Mouse (Mus musculus): ENCODE data around the gene Smtnl2. TPM values are rescaled to one million over a fixed set of nuclear protein-coding genes. Genes with fewer than 3 reads are reported as not detected.

Smtnl2 gene
- polyA plus RNA-seq, 1 experiment from 2014 or later = 8.1 TPM

DNA sequence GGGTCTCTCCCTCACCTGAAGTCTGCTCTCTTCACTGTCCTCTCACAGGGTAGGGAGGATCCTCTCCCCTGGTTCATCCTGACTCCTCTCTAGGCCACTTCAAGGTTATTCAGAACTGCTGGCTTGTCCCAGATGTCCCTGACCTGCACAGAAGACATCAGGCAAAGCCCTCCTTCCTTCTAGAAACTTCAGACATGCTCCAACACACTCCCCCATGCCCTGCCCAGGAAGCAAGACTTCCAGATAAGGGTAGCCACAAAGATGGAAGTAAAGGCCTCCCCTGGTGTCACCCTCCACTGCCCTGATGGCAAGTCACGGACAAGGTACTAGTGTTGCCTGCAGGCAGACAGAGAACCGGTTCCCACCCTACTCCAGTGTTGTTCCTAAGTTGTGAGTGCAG is 16.8 kb downstream of the Smtnl2 start:
- WGBS = 87% methylated on average over 2 of the region's 2 CpGs
- Histone ChIP-seq H3K9ac (ENCODE audit: low read depth, low read length) (no peak overlapping the region), H3K36me3 (ENCODE audit: control insufficient read depth, insufficient read depth) (peaks cover 4% of the 10 kb centered on the region; the same call in 1 of the 2 replicates), H3K4me2 (replicated peaks; ENCODE audit: low read depth) (no peak overlapping the region), H3K4me1 (replicated peaks; ENCODE audit: control insufficient read depth, insufficient read depth, low read length) (peaks cover 5% of the 10 kb centered on the region; the same call in 1 of the 2 replicates), H3K4me3 (ENCODE audit: low read depth, low read length) (no peak overlapping the region), H3K27me3 (replicated peaks; ENCODE audit: control insufficient read depth, insufficient read depth, low read length) (no peaks in the 10 kb centered on the region), H3K27ac (ENCODE audit: low read depth, low read length) (no peak overlapping the region), H3K9me3 (ENCODE audit: control insufficient read depth) (no peaks in the 10 kb centered on the region)
- no peak for ATAC-seq
- no peak for TF ChIP-seq CTCF (IDR thresholded peaks at IDR 0.05; ENCODE audit: low read depth)

GRCm38 (mm10) chr11:72393669-72394068 is 17.8 kb downstream of the Smtnl2 start:
- TF ChIP-seq CTCF (IDR thresholded peaks at IDR 0.05; ENCODE audit: low read depth) = no peak
- Histone ChIP-seq H3K27me3 (replicated peaks; ENCODE audit: control insufficient read depth, insufficient read depth, low read length) (no peaks in the 10 kb centered on the region), H3K4me1 (replicated peaks; ENCODE audit: control insufficient read depth, insufficient read depth, low read length) (peaks cover 5% of the 10 kb centered on the region; the same call in 1 of the 2 replicates), H3K27ac (ENCODE audit: low read depth, low read length) (no peak overlapping the region), H3K4me3 (ENCODE audit: low read depth, low read length) (no peak overlapping the region), H3K36me3 (ENCODE audit: control insufficient read depth, insufficient read depth) (no peaks in the 10 kb centered on the region; the same call in 1 of the 2 replicates), H3K9ac (ENCODE audit: low read depth, low read length) (no peak overlapping the region), H3K9me3 (ENCODE audit: control insufficient read depth) (no peaks in the 10 kb centered on the region), H3K4me2 (replicated peaks; ENCODE audit: low read depth) (no peak overlapping the region)
- no peak for ATAC-seq
- 64% methylated on average over 5 of the region's 5 CpGs for WGBS

DNA sequence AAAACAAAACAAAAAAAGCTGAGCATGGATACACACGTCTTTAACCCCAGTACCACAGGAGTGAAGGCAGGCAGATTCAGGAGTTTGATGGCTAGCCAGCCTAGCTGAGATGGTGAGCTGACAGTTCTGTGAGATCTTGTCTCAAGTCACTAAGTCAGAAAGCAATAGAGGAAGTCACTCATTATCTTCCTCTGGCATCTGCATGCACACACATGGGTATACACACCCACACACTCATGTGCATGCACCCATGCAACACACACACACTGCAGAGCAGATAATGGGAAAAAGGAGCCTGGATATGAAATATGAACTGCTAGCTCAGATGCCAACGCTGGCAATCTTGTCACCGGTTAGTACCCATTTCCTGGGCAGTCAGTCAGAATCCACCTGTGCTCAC is 18.3 kb downstream of the Smtnl2 start:
- H3K9me3 ChIP-seq (ENCODE audit: control insufficient read depth) = no peaks in the 10 kb centered on the region
- WGBS = 86% methylated on average over 3 of the region's 3 CpGs
- no peaks in the 10 kb centered on the region for H3K27me3 ChIP-seq (replicated peaks; ENCODE audit: control insufficient read depth, insufficient read depth, low read length)
- no peak for ATAC-seq
- H3K4me3 ChIP-seq (ENCODE audit: low read depth, low read length) = no peak overlapping the region
- TF ChIP-seq CTCF (IDR thresholded peaks at IDR 0.05; ENCODE audit: low read depth) = no peak
- H3K36me3 ChIP-seq (ENCODE audit: control insufficient read depth, insufficient read depth) = no peaks in the 10 kb centered on the region; the same call in 1 of the 2 replicates
- H3K4me2 ChIP-seq (replicated peaks; ENCODE audit: low read depth) = no peak overlapping the region
- H3K4me1 ChIP-seq (replicated peaks; ENCODE audit: control insufficient read depth, insufficient read depth, low read length) = peaks cover 5% of the 10 kb centered on the region; the same call in 1 of the 2 replicates
- H3K27ac ChIP-seq (ENCODE audit: low read depth, low read length) = no peak overlapping the region
- no peak overlapping the region for H3K9ac ChIP-seq (ENCODE audit: low read depth, low read length)

DNA sequence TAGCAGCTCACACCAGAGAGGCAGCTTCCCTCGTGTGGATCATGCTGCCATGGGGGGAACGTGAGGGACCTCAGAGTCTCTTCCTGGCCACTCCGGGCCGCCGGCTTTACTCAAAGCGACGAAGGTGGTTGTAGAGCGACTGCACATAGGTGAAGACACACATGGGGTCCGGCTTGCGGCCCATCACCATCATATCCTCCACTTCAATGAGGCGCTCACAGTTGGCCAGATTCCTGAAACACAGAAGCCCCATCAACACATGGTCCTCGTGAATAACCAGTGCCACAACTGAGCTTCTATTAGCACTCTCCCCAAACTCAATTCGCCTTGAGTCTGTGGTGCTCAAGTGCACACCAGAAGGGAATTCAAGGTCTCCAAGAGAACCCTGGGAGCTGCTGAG is 20.3 kb downstream of the Smtnl2 start:
- Histone ChIP-seq H3K36me3 (ENCODE audit: control insufficient read depth, insufficient read depth) (no peaks in the 10 kb centered on the region; the same call in 1 of the 2 replicates), H3K9ac (ENCODE audit: low read depth, low read length) (no peak overlapping the region), H3K4me3 (ENCODE audit: low read depth, low read length) (no peak overlapping the region), H3K27ac (ENCODE audit: low read depth, low read length) (no peak overlapping the region), H3K4me1 (replicated peaks; ENCODE audit: control insufficient read depth, insufficient read depth, low read length) (no peaks in the 10 kb centered on the region), H3K9me3 (ENCODE audit: control insufficient read depth) (no peaks in the 10 kb centered on the region), H3K27me3 (replicated peaks; ENCODE audit: control insufficient read depth, insufficient read depth, low read length) (no peaks in the 10 kb centered on the region), H3K4me2 (replicated peaks; ENCODE audit: low read depth) (no peak overlapping the region)
- no peak for TF ChIP-seq CTCF (IDR thresholded peaks at IDR 0.05; ENCODE audit: low read depth)
- ATAC-seq = no peak
- whole genome bisulfite sequencing = 94% methylated on average over 13 of the region's 13 CpGs

DNA sequence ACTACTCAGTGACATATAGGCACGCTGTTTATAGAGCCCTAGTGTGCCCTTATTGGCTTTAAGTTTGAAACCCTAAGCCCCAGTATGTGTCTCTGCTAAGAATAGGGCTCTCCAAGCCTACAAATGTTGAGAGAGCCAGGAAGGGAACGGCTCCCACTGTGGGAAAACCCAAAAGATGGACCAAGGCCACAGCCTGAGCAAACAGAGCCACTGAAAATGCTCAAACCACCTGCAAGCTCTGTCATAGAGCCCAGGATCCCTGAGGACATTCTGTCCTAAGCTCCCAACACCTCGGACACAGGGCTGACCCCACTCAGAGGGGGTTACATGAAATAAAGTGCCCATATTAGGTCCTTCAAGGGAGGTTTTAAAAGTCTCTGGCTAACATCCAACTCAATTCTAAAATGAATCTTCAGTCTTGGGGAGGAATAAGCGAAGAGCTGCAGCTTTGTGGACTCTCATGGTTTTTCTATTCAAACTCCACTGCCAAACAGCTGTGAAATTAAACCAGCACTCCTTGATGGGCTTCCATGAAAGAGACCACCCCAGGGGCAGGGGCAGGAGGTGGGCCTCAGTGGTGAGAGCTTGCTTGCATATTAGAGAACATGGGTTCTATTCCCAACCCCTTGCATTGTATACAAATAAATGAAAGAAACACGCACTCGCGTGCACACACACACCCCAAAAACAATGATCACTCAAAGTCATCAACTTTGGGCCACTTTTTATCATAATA is 21.9 kb downstream of the Smtnl2 start:
- Histone ChIP-seq H3K27me3 (replicated peaks; ENCODE audit: control insufficient read depth, insufficient read depth, low read length) (no peaks in the 10 kb centered on the region), H3K4me1 (replicated peaks; ENCODE audit: control insufficient read depth, insufficient read depth, low read length) (no peaks in the 10 kb centered on the region), H3K4me3 (ENCODE audit: low read depth, low read length) (no peak overlapping the region), H3K4me2 (replicated peaks; ENCODE audit: low read depth) (no peak overlapping the region), H3K9ac (ENCODE audit: low read depth, low read length) (no peak overlapping the region), H3K27ac (ENCODE audit: low read depth, low read length) (no peak overlapping the region), H3K36me3 (ENCODE audit: control insufficient read depth, insufficient read depth) (no peaks in the 10 kb centered on the region; the same call in 1 of the 2 replicates), H3K9me3 (ENCODE audit: control insufficient read depth) (no peaks in the 10 kb centered on the region)
- ATAC-seq = no peak
- no peak for TF ChIP-seq CTCF (IDR thresholded peaks at IDR 0.05; ENCODE audit: low read depth)
- 73% methylated on average over 7 of the region's 7 CpGs for WGBS

DNA sequence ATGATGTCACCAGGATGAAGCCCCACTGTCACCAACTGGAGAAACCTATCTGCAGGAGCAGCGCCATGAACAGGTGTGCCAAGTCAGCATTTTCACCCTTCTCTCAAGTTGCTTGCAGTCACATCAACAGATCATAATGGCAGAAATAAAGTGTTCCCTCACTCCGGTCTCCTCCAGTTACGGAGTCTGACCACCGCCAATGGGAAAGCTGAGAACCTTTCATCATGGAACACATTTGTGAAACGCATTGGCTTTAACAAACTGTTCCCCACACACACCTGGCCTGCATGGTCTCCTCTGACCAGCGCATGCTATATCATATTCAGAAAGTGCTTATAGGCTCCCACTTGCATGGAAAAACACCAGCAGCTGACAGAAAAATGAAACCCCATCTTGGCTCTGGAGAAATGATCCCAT is 23.4 kb downstream of the Smtnl2 start:
- no peak overlapping the region for H3K4me3 ChIP-seq (ENCODE audit: low read depth, low read length)
- no peaks in the 10 kb centered on the region for H3K4me1 ChIP-seq (replicated peaks; ENCODE audit: control insufficient read depth, insufficient read depth, low read length)
- H3K27ac ChIP-seq (ENCODE audit: low read depth, low read length) = no peak overlapping the region
- no peaks in the 10 kb centered on the region; the same call in 1 of the 2 replicates for H3K36me3 ChIP-seq (ENCODE audit: control insufficient read depth, insufficient read depth)
- 95% methylated on average over 6 of the region's 6 CpGs for WGBS
- H3K9ac ChIP-seq (ENCODE audit: low read depth, low read length) = no peak overlapping the region
- H3K27me3 ChIP-seq (replicated peaks; ENCODE audit: control insufficient read depth, insufficient read depth, low read length) = no peaks in the 10 kb centered on the region
- H3K9me3 ChIP-seq (ENCODE audit: control insufficient read depth) = no peaks in the 10 kb centered on the region
- no peak for ATAC-seq
- H3K4me2 ChIP-seq (replicated peaks; ENCODE audit: low read depth) = no peak overlapping the region
- TF ChIP-seq CTCF (IDR thresholded peaks at IDR 0.05; ENCODE audit: low read depth) = no peak

Measured in intestine, postnatal 0 days (tissue).